Mouse (Mus musculus): Measurements from ENCODE around the gene Wdr25.

DNA sequence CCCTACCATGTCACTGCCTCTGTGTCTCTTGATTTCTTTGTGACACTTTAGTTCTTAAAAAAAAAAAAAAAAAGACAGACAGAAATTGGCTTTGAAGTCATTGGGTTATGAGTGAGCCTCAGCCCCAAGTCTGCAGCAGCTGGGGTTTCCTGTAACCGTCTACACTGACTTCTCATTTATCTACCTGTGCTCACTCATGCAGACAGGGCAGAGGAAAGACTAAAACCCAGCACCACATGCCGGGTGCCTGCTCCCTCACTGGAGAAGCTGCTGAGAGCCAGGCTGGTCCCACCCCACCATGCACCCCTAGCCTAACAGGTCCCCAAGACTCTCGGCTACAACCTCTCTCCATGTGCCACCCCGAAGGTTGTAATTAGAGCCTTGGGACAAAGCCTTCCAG, 164.3 kb downstream of the Wdr25 start:
- no peak for TF ChIP-seq POLR2A (IDR thresholded peaks at IDR 0.05; ENCODE audit: extremely low read depth, insufficient read depth, low read length)
- no peak for TF ChIP-seq CTCF (IDR thresholded peaks at IDR 0.05; ENCODE audit: low read depth, low read length)

Data from liver, adult 2 months (tissue).